Mouse (Mus musculus) myocyte (in vitro differentiated cells): ENCODE results near the gene Rxfp4.

Experiments used
- CEBPB ChIP-seq: IDR thresholded peaks from 2 replicates; pipeline ENCODE4 v1.6.1; 2011; ENCODE audit warnings: mild to moderate bottlenecking, moderate library complexity; ENCODE audit not compliant: poor library complexity, insufficient read depth, severe bottlenecking
- E2F4 ChIP-seq: IDR thresholded peaks from one replicate; pipeline ENCODE4 v1.6.1; 2011; ENCODE audit warnings: mild to moderate bottlenecking, control low read depth, moderate library complexity; ENCODE audit not compliant: insufficient read depth
- MAX ChIP-seq: IDR thresholded peaks from one replicate; pipeline ENCODE4 v1.6.1; 2011; ENCODE audit warnings: low read depth, mild to moderate bottlenecking, control low read depth
- MYOD1 ChIP-seq, 3 experiments: IDR thresholded peaks; one replicate each; pipeline ENCODE4 v1.6.1; 2011; ENCODE audit warnings: control low read depth in 2 of 3, low read depth in 2 of 3, mild to moderate bottlenecking in 2 of 3, moderate library complexity in 1 of 3; ENCODE audit not compliant: insufficient read length in 2 of 3, control insufficient read depth in 1 of 3
- MYOG ChIP-seq, 3 experiments: IDR thresholded peaks; one replicate each; pipeline ENCODE4 v1.6.1; 2011; ENCODE audit warnings: control low read depth in 2 of 3, low read depth in 2 of 3, mild to moderate bottlenecking in 2 of 3; ENCODE audit not compliant: insufficient read length in 2 of 3, control insufficient read depth in 1 of 3, insufficient read depth in 1 of 3
- POLR2A ChIP-seq: IDR thresholded peaks from one replicate; pipeline ENCODE4 v1.6.1; 2011; ENCODE audit warnings: low read depth, mild to moderate bottlenecking, control low read depth, moderate library complexity; ENCODE audit not compliant: insufficient read length
- POLR2AphosphoS2 ChIP-seq: IDR thresholded peaks from one replicate; pipeline ENCODE4 v1.6.1; 2011; ENCODE audit warnings: low read depth, control low read depth; ENCODE audit not compliant: insufficient read length
- TCF12 ChIP-seq: IDR thresholded peaks from one replicate; pipeline ENCODE4 v1.6.1; 2011; ENCODE audit warnings: mild to moderate bottlenecking, control low read depth; ENCODE audit not compliant: poor library complexity, insufficient read depth, severe bottlenecking
- TCF3 ChIP-seq: IDR thresholded peaks from one replicate; pipeline ENCODE4 v1.6.1; 2011; ENCODE audit warnings: low read depth, control low read depth; ENCODE audit not compliant: insufficient read length
- USF1 ChIP-seq: IDR thresholded peaks from one replicate; pipeline ENCODE4 v1.6.1; 2011; ENCODE audit warnings: low read depth, mild to moderate bottlenecking, control low read depth, moderate library complexity

DNA sequence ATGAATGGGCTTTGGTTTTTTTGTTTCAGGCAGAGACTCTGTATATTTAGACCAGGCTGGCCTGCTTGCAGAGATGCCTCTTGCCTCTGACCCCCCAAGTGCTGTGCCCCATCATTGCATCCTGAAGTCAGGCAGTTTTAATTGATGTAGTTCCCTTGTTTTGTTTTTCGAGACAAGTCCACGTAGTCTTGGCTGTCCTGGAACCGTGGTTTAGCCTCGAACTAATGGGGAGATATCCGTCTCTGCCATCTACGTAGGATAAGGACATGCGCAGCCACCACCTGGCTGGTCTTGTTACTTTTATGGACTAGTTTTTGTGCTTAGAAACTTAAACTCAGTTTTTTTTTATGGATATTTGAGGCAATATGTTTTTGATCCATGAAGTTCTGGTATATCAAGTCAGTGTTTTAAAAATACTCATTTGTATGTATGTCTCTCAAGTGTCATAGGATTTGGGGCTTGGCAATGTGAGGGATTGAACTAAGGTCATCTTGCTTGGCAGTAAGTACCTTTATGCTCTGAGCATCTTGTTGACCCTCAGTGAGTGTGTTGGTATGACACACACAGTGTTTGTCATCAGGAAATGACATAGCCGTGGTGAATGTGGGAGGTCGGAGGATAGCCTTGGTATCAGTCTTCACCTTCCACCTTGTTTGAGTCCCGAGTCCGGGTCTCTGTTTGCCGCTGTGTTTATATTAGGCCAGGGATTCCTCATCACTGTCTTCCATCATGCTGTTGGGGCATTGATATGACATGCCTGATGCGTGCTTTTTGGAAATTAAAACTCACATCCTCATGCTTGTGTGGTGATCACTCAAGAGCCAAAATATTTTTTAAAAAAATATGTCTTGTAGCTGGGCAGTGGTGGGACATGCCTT, 34.0 kb upstream of the Rxfp4 start:
- TF ChIP-seq MAX = no peak
- TF ChIP-seq POLR2A = no peak
- TF ChIP-seq MYOG (IDR thresholded peaks at IDR 0.05; ENCODE audit: control insufficient read depth in 1 of 3, insufficient read depth in 1 of 3, insufficient read length in 2 of 3, low read depth in 2 of 3) = no peak
- no peak for TF ChIP-seq TCF12
- TF ChIP-seq CEBPB = no peak
- TF ChIP-seq E2F4 = no peak
- no peak for TF ChIP-seq USF1
- TF ChIP-seq MYOD1 (IDR thresholded peaks at IDR 0.05; ENCODE audit: control insufficient read depth in 1 of 3, insufficient read length in 2 of 3, low read depth in 2 of 3) = no peak
- TF ChIP-seq POLR2AphosphoS2 = no peak
- TF ChIP-seq TCF3 = no peak
